Mouse (Mus musculus): Measurements from ENCODE around the gene St8sia1. TPM values are rescaled to one million over a fixed set of nuclear protein-coding genes. Genes with fewer than 3 reads are reported as not detected.

Gene St8sia1
- total RNA-seq, 4 experiments from 2014 or later: 0.08 to 0.19 (median 0.13) TPM

DNA sequence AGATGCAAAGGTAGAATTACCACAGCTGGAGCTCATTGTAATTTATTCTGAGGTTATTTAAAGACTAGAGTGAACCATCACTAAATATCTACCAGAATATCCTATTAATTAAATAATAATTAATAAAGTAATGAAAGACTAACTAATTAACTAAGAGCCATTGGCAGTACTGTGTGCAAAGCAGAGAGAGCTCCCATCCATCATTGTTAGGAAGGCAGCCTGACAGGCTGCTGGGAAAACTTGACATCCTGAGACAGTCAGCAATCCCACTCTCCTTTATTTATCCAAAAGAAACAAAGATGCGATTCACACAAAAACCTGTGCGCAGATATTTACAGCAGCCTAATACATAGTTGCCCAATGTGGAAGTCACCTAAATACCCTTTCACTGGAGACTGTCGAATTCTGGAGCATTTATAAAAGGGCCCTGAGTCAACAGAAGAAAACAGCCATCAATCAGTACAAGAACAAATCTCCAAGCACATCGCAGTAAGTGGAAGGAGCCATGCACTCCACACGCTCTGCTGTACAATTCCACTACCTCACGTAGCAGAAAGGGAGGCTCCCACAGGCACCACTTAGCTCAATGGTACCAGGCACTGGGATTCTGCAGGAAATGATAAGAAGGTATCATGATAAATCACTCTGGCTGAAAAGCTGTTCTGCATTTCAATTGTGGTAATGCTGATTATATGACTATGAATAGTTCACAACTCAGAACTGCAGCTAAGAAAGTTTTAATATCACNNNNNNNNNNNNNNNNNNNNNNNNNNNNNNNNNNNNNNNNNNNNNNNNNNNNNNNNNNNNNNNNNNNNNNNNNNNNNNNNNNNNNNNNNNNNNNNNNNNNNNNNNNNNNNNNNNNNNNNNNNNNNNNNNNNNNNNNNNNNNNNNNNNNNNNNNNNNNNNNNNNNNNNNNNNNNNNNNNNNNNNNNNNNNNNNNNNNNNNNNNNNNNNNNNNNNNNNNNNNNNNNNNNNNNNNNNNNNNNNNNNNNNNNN is 15.7 kb upstream of the St8sia1 start:
- no peak for DNase-seq (ENCODE audit: low spot score in 2 of 2)

DNA sequence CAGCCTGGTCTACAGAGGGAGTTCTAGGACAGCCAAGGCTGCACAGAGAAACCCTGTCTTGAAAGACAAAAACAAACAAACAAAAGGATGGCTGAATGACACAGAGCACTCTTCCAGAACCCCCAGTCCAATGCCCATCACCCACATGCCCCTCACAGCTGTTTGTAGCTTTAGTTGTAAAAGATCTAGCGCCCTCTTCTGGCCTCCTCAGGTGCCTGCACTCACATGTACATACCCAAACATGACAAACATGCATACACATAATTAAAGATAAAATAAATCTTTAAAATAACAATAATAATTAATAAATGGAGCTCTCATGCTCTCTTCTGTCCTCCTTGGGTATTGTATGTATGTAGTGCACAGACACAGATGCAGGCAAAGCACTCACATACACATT is 13.0 kb upstream of the St8sia1 start:
- no peak for DNase-seq (ENCODE audit: low spot score in 2 of 2)

DNA sequence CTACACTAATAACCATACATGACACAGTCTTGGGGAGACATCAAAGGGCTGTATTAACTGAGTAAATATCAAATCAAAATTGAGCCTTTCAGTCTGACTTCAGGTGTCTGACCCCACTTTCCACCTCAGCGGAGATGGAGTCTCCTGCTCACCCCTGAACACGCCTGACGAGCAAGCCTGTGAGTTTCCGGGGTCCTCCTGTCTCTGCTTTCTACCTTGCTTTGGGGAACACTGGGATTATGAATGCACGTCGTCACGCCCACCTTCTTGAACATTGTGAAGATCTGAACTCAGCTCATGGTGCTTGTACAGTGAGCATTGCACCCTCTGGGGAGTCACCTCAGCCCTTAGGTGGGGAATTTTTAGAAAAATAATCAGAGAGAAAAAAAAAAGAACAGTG is 9.0 kb upstream of the St8sia1 start:
- DNase-seq (ENCODE audit: low spot score in 2 of 2): no peak

DNA sequence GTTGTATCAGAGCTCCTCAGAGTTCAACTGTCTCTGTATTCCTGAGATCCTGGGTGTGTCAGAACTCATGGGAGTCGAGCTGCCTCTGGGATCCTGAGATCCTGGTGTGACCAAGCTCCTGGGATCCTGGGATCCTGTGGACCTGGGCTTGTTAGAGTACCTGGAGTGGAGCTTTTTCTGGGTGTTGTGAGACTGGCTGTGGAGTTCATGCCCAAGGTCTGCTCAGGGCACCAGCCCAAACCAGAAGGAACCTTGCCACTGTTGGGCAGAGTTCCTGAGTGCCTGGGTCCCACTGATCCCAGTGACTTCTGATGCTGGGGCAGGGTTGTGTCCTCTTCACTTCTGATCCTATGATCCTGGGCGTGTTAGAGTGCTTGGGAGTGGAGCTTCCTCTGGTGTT is 8.0 kb upstream of the St8sia1 start:
- DNase-seq (ENCODE audit: low spot score in 2 of 2): no peak

DNA sequence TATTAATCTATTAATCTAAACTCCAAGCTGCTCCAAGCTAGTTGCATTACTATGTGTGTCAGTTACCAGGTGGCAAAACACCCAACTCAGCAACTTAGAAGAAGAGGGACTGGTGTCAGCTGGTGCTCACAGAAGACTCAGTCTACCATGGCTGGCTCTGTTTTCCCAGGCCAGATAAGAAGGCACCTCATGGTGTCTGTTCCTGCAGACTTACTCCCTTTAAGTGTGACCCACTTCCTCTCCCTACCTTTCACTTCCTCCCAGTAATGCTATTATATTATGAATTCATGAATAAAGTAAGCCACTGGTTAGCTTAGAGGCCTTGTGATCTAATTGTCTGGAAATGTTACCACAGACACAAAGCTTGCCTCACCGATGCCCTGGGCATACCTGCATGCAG is 3.2 kb upstream of the St8sia1 start:
- DNase-seq (ENCODE audit: low spot score in 2 of 2): no peak

DNA sequence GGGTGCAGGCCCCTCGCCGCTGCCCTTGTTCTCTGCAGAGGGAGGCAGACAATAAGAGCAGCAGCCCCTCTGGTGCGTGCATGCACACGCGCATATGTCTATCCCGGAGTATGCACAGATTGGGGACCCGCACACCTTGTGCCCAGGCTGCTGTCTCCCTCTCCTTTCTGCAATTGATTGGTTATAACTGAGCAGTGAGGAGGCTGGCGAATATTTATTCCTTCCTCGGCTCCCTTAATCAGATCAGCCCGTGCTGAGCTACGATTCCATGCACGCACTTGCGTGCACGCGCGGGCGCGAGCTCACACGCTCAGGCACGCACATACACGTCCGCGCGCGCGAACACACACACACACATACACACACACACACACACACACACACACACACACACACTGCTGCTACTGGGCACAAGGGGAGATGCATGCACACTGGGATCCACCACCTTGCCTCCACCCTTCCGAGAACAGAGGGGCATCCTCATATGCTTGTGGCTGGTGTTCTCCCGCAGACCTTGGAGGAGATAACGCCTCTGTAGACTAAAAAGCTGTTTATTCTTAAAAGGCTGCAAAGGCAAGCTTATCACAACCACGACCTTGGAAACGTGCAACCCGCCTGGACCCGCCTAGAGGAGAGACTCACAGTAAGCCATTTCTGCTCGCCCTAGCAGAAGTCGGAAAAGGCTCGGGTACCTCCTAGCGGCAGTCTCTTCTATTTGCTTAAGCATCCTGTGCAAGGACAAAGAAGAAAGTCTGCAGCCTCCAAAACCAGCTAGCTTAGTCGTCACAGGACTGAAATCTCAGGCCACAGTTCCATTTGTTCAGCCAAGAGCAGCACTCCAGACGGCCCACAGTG is 506 bp upstream of the St8sia1 start:
- no peak for DNase-seq (ENCODE audit: low spot score in 2 of 2)

DNA sequence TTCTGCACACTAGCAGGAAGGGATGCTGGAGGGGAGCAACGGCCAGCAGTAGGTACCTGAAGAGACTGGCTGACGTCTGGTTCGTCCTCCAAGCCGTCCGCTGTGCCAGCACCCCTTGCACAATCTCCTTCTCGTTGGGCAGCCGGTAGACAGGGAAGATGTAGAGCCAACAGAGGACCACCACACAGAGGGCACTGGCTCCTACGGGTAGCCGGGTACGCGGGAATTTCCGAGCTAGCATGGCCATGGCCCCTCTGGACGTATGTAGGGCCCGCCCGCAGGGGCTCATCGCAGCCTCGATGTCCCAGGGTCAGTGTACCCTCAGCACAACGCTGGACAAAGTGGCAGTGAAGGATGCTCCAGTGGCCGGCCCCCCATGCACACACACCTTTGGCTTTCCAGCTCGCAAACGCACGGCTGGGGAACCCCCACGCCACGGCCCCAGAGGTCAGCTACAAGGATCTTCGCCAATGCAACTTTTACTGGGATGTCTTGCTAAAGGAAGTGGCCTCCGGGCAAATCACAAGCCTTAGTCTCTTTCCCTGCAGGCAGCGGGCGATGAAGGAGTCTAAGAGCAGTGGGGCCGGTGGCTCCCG is 674 bp downstream of the St8sia1 start:
- DNase-seq (ENCODE audit: low spot score in 2 of 2): no peak

DNA sequence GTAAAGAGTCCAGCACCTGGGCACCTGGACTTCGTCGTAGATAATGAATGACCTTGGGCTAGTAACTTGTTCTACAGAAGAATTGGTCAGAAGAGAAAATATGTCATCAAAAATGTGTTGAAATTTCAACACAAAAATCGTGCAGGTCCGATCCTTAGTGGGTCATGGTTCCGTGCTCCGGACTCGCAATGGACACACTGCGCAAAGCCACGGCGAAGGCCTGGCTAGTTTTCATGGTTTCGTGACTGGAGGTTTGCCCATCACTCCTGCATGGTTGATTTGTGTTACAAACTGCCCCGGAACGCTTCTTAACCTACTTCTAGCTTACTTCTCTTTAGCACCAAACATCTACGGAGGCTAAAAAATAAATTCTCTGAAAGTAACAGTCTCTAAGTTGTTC is 1.4 kb downstream of the St8sia1 start:
- DNase-seq (ENCODE audit: low spot score in 2 of 2): no peak

DNA sequence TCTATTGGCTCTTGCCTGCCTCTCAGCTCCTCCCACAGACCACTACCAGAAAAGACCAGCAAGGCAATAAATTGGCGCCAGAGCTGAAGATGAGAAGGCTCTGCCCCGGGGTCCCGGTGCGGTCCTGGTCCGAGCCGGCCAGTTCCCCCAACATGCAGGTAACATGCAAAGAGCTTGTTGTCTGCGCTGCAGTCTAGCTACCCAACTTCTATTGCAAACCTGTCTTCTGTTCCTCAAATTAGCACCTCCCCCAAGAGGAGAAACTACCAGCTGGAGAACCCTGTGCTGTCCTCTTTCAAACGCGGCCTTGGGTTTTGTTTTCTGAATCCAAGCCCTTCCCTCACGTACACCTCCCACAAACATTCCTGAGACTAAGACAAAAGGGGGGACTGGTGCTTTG is 1.8 kb downstream of the St8sia1 start:
- no peak for DNase-seq (ENCODE audit: low spot score in 2 of 2)

DNA sequence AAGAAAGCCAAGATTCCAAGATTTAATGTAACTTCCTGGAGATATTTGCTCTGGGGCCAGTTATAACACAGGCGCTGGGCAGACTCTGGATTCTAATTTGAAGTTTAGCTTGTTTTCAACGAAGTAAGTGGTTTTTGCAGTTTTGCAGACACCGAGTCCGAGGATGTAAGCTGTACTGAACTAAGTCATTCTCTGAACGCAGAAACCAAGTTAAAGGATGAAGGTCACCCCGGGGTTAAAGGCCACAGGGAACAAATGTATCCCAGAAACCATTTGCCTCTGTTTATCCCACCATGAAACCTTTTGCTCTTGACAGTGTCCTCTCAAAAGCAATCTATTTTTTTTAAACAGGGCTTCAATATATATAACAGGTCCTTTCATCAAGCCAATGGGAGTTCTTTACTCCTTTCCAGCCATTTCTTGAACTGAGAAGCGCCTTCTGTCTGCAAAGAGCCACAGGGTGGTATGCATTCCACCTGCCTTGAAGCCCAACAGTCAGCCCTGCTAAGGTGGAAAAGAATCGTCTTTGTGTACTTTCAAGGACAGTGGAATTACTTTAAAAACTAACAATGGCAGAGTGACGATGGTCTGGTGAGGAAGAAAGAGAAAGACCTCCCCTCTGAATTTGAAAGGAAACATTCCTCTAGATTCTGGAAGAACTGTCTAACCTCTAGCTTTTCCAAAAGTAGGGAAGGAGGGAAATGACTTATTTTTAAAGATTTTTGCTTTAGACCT is 2.4 kb downstream of the St8sia1 start:
- no peak for DNase-seq (ENCODE audit: low spot score in 2 of 2)

DNA sequence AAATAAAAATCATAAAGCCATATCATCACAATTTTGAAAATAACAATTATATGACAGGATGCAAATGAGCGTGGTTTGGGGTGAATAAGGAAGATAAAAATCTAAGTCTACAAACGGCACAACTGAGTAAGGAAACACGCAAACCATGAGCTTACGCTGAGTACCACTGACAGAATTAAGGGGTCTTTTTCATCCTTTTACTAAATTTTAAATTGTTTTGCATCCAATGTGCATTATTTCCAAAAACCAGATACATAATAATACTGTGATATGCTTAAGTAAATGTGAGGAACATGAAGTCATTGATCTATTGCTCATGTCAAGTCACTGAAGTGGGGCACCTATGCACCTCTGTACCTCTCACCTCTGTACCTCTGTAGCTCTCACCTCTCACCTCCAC is 7.7 kb downstream of the St8sia1 start:
- DNase-seq (ENCODE audit: low spot score in 2 of 2): no peak

DNA sequence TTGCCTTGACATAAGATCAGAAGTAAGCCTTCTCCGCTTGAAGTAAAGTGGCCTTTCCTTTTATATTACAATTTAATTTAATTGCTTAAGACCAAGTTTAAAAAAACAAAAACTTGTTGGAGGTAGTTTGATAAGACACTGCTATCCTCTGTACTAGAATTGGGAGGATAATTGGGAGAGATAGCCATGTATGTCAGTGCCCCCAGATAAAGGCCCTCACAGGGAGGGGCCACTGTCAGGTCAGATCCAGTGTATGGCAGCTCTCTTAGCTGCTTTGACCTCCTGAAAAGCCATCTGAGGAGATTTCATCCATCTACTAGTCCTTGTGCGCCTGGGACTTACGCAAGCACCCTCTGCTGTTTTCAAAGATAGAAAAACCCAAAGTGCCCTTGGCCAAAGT is 9.0 kb downstream of the St8sia1 start:
- no peak for DNase-seq (ENCODE audit: low spot score in 2 of 2)

DNA sequence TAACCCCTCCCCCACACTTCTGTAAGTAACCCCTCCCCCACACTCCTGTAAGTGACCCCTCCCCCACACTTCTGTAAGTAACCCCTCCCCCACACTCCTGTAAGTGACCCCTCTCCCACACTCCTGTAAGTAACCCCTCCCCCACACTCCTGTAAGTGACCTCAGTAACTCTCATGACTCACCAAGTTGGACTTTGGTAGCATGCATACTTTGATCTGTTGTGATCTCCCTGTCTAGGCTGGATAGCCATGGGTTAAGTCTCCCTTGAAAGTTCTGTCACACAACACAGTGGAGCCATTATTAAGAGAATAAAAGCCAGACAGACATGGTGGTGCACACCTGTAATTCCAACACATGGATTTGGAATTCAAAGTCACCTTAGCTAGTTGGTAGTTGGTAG is 11.1 kb downstream of the St8sia1 start:
- DNase-seq (ENCODE audit: low spot score in 2 of 2): no peak

DNA sequence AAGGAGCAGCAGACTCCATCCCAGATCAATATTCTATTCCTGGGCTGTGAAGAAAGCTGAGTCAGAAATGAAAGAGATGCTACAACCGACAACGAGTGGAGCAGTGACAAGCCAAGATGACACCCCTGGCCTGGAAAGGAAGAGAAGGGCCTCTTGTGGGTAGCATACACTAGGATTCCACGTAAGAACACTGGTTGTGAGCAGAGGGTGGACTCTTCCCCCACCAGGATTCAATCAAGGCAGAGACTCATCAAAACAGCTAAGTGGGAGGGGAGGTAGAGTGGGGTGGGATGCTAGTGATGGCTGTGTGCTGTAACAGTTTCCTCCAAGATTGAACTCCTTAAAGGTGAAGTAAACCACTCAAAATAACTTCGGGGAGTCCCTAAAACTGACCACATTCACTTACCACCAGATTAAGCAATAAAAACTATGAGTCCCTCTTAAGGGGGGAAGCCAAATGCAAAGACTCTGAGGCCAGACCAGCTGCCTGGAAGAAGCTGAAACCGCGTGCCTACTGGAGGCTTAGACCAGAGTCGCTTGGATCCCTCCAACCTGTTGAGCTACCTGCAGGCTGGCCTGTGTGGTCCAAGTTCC is 11.8 kb downstream of the St8sia1 start:
- no peak for DNase-seq (ENCODE audit: low spot score in 2 of 2)

DNA sequence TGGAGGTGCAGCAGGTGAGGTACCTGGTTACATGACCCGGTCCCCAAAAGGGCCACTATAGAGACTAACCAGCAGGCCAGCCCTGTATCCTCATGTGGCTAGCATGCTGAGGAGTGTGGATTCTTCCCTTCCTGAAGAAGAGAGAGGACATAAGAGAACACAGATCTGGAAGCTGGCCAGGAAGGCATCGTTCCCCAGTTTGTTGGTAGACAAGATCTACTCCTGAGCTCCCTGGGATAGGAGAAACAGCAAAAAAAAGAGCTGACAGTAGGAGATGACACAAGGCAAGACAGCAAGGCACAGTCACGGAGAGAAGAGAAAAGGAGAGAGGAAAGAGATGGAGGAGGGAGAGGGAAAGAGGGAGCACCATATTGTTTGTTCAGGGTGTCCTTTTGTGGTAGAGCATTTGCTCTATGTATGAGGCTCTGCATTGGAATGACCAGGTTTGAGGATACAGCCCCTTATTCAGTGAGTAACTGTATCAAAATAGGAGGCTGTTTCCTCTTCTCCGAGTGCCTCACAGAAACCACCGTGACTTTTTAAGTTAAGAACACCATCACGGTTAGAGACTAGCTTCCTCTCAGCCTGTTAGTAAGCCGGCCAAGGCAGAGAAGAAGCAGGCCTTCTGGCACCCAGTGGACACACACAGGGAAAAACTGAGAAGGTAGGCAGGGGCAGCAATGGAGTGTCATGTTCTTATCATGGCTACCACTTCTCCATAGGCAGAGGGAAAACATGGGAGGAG is 12.5 kb downstream of the St8sia1 start:
- no peak for DNase-seq (ENCODE audit: low spot score in 2 of 2)

DNA sequence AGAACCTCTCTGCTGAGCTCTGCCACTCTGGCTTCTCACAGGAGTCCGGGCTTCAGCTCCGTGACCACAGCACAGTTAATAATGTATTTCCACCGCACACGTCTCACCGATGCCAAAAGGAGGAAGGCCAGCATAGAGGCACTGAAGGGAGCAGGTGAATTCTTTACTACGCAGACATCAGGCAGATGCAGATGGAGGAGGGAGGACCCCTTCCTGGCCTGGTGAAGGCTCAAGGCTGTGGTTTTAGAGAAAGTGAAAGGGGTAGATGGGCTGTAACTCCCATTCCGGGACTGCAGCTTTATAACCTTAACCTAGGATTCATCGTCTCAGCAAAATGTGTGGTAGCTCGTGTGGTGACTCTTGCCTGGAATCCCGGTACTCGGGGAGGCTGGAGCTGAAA is 13.9 kb downstream of the St8sia1 start:
- DNase-seq (ENCODE audit: low spot score in 2 of 2): no peak

DNA sequence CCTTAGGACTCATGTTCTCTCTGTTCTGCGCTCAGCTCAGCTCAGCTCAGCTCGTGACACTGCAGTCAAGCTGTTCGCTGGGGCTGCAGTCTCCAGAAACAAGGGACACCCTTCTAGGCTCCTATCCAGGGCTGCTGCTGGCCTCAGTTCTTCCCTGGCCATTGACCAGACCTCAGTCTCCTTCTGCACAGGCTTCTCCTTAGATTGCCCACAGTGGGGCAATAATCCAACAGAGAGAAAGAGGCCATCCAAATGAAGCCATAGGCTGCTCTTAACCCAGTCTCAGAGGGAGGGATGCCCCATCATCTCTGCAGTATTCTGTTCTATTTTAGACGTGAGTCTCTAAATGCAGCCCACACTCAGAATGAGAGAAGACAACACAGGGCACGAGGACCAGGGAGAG is 15.3 kb downstream of the St8sia1 start:
- DNase-seq (ENCODE audit: low spot score in 2 of 2): no peak

DNA sequence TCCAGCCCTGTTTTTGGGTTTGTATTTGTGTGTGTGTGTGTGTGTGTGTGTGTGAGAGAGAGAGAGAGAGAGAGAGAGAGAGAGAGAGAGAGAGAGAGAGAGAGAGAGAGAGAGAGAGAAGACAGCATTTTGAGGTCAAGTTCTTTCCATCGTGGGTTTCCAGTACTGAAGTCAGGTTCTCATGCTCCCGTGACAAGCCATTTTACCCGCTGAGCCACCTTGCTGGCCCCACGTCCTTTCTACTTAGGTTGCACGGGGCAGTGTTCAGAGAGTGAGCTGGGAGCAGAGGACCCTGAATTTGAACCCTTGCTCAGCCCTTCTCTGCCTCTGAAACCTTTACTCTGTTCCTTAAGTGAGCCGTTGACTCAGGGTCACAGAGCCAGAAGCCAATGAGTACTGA is 17.2 kb downstream of the St8sia1 start:
- DNase-seq (ENCODE audit: low spot score in 2 of 2): no peak

DNA sequence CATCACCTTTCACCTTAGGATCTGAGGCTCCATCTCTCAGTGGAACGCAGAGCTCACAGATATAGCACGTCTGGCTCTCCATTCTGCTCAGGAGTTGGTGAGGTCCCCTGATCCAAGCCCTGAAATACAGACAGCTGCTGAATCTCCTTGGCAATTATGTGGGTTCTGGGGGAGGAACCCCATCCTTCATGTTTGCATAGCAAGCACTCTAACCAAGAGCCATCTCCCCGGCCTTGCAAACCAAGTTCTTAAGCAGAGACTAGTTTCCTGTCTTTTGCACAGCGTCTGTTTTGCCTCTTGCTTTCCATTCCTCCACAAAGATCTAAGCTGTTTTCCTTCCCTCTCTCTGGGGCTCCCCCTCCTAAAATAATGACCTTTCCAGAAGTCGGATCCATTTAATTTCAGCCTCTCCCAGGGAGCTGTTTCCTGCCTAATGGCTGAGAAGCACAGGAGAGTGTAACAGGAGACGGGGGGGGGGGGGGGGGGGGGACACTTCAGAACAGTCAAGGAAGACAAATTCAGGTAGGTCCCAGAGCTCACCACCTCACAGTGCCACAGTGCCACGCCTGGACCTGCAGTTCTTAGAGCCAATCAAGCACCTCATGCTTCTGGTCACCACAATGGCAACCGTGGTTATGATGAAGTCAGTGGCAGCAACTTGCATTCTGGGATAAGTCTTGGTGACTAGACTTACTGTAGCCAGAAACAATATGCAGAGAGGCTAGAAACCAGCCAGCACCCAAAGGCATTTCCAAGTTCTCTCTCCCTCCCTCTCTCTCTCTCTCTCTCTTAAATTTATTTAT is 18.0 kb downstream of the St8sia1 start:
- DNase-seq (ENCODE audit: low spot score in 2 of 2): no peak
